Comparison of ENCODE assay signal across 26 mouse cellular contexts in the genomic region with DNA sequence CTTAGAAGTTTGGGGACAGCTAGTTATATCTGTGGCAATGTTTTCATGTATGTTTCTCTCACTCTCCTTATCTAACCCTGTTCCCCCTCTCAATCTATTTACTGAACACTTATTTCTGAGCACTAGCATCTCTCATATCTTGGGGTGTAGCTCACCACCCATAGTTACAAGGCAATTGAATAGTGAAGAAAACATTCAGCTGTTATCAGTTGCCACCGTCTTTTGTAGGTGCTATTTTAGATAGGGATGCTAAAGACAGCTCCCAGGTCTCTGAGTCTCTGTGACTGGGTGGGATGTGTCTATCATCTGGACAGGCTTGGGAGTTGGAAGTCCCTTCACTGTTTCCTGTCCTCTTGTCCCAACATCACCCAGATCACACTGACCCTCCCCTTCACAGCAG. TPM values are rescaled to one million over a fixed set of nuclear protein-coding genes. Genes with fewer than 3 reads are reported as not detected.
DNase-seq lines count a peak whose midpoint lies in the region; ATAC-seq and TF ChIP-seq lines count a peak whose summit lies in the region.
"Had no signal": no experiment of that assay in that cellular context is flagged by ENCODE, and none has a peak within 500 bp of the region (broad histone marks: within the 10 kb centered on the region; RNA-seq: fewer than 3 reads in every experiment).

No protein-coding gene starts in this region.

- 35% methylated on average over 1 of the region's 1 CpGs for WGBS in liver, embryonic 11.5 days
- WGBS in embryonic facial prominence, embryonic 10.5 days, result 86% methylated on average over 1 of the region's 1 CpGs
- 7% methylated on average over 1 of the region's 1 CpGs for WGBS in liver, embryonic 14.5 days (ENCODE audit: insufficient replicate concordance)

- no peak for DNase-seq in liver, embryonic 11.5 days (ENCODE audit: low spot score)
- no peak for DNase-seq in liver
- DNase-seq in embryonic facial prominence, embryonic 10.5 days (ENCODE audit: low spot score), result peak; percentile 2
- DNase-seq in liver, embryonic 14.5 days (ENCODE audit: low read depth in 3 of 3, low spot score in 3 of 3), result peak in 1 of 3 experiments; percentile 20
- no peak for DNase-seq in kidney, adult 9 months
- no peak for DNase-seq in neural tube, embryonic 10.5 days (ENCODE audit: extremely low spot score, low spot score)
- DNase-seq: adrenal gland, adult 2 months; adrenal gland, postnatal 14 days; cerebellum, adult 11-12 months; cerebellum, adult 8-10 months; cerebellum, postnatal 10 days; gastrocnemius, postnatal 10 days; gastrocnemius, postnatal 36 days; heart, postnatal 10 days; heart, postnatal 36 days had no signal

- no peaks in the 10 kb centered on the region for H3K36me3 ChIP-seq in liver, embryonic 11.5 days (ENCODE audit: control insufficient read depth, insufficient read depth, low read length)
- H3K36me3 ChIP-seq in embryonic facial prominence, embryonic 10.5 days (replicated peaks), result no peaks in the 10 kb centered on the region
- no peaks in the 10 kb centered on the region for H3K36me3 ChIP-seq in liver, embryonic 14.5 days (replicated peaks; ENCODE audit: control insufficient read depth, insufficient read depth, low read depth)
- H3K36me3 ChIP-seq: embryonic facial prominence, embryonic 12.5 days; embryonic facial prominence, embryonic 15.5 days; forebrain, embryonic 15.5 days; heart, embryonic 12.5 days; heart, embryonic 15.5 days; hindbrain, embryonic 10.5 days; hindbrain, embryonic 13.5 days had no signal

- H3K9ac ChIP-seq in liver, embryonic 11.5 days (ENCODE audit: low read depth, low read length), result no peak overlapping the region
- no peak overlapping the region for H3K9ac ChIP-seq in liver, embryonic 14.5 days (replicated peaks)
- H3K9ac ChIP-seq: embryonic facial prominence, embryonic 12.5 days; embryonic facial prominence, embryonic 15.5 days; forebrain, embryonic 15.5 days; heart, embryonic 12.5 days; heart, embryonic 15.5 days; hindbrain, embryonic 13.5 days had no signal

- TF ChIP-seq EP300 in liver, embryonic 14.5 days (IDR thresholded peaks at IDR 0.05; ENCODE audit: low read depth), result peak; percentile 41

- no peaks in the 10 kb centered on the region; the same call in 1 of the 2 replicates for H3K4me1 ChIP-seq in liver, embryonic 11.5 days (replicated peaks; ENCODE audit: control insufficient read depth, insufficient read depth, low read length)
- no peaks in the 10 kb centered on the region for H3K4me1 ChIP-seq in embryonic facial prominence, embryonic 10.5 days
- H3K4me1 ChIP-seq in liver, embryonic 14.5 days (replicated peaks; ENCODE audit: control insufficient read depth in 2 of 2, insufficient read depth in 2 of 2, low read length in 1 of 2), result peaks cover 4 to 15% of the 10 kb centered on the region in 2 experiments; a peak in 3 of 4 replicates
- H3K4me1 ChIP-seq: embryonic facial prominence, embryonic 12.5 days; embryonic facial prominence, embryonic 15.5 days; forebrain, embryonic 15.5 days; heart, embryonic 12.5 days; heart, embryonic 15.5 days; hindbrain, embryonic 10.5 days; hindbrain, embryonic 13.5 days had no signal

- H3K4me2 ChIP-seq in liver, embryonic 11.5 days, result no peak overlapping the region
- H3K4me2 ChIP-seq in liver, embryonic 14.5 days (ENCODE audit: low read depth), result no peak overlapping the region
- H3K4me2 ChIP-seq: embryonic facial prominence, embryonic 12.5 days; embryonic facial prominence, embryonic 15.5 days; forebrain, embryonic 15.5 days; heart, embryonic 12.5 days; heart, embryonic 15.5 days; hindbrain, embryonic 13.5 days had no signal

- H3K27me3 ChIP-seq in liver, embryonic 11.5 days (replicated peaks; ENCODE audit: control insufficient read depth, insufficient read depth, low read length), result no peaks in the 10 kb centered on the region
- no peaks in the 10 kb centered on the region for H3K27me3 ChIP-seq in embryonic facial prominence, embryonic 10.5 days (replicated peaks; ENCODE audit: low read depth, poor library complexity, severe bottlenecking)
- H3K27me3 ChIP-seq in liver, embryonic 14.5 days (ENCODE audit: control insufficient read depth, insufficient read depth, low read length), result no peaks in the 10 kb centered on the region
- H3K27me3 ChIP-seq: embryonic facial prominence, embryonic 12.5 days; embryonic facial prominence, embryonic 15.5 days; forebrain, embryonic 15.5 days; heart, embryonic 12.5 days; heart, embryonic 15.5 days; hindbrain, embryonic 13.5 days had no signal

- peak; percentile 79 for ATAC-seq in liver, embryonic 11.5 days (replicated peaks; ENCODE audit: low FRiP score)
- ATAC-seq in liver, embryonic 14.5 days (ENCODE audit: insufficient read depth), result peak; percentile 74
- ATAC-seq in megakaryocyte progenitor cell, adult 5-6 weeks (replicated peaks; ENCODE audit: poor library complexity), result peak; percentile 57
- no peak for ATAC-seq in frontal cortex, adult (ENCODE audit: low TSS enrichment)
- ATAC-seq: CD4-positive, CD25-positive, alpha-beta regulatory T cell, adult 4 months; forebrain, embryonic 15.5 days; hindbrain, embryonic 16.5 days had no signal

- H3K9me3 ChIP-seq in liver, embryonic 11.5 days (ENCODE audit: control insufficient read depth, low read length), result peaks cover 5% of the 10 kb centered on the region; the same call in 1 of the 2 replicates
- H3K9me3 ChIP-seq in embryonic facial prominence, embryonic 10.5 days, result 0 out of 2 replicates have a peak, but pooled peaks cover 5% of the 10 kb centered on the region
- H3K9me3 ChIP-seq in liver, embryonic 14.5 days (ENCODE audit: control insufficient read depth, low read length), result no peaks in the 10 kb centered on the region
- H3K9me3 ChIP-seq: embryonic facial prominence, embryonic 15.5 days; forebrain, embryonic 15.5 days had no signal

- no peak for TF ChIP-seq CTCF in liver, embryonic 14.5 days (IDR thresholded peaks at IDR 0.05; ENCODE audit: low read depth)

- H3K4me3 ChIP-seq in liver, embryonic 11.5 days (ENCODE audit: low read depth, low read length), result no peak overlapping the region
- no peak overlapping the region for H3K4me3 ChIP-seq in embryonic facial prominence, embryonic 10.5 days
- H3K4me3 ChIP-seq in liver, embryonic 14.5 days (ENCODE audit: insufficient read depth in 1 of 2, low read depth in 2 of 2, low read length in 2 of 2), result no peak overlapping the region
- H3K4me3 ChIP-seq: embryonic facial prominence, embryonic 12.5 days; embryonic facial prominence, embryonic 15.5 days; forebrain, embryonic 15.5 days; heart, embryonic 12.5 days; heart, embryonic 15.5 days; hindbrain, embryonic 10.5 days; hindbrain, embryonic 13.5 days had no signal

- no peak overlapping the region for H3K27ac ChIP-seq in liver, embryonic 11.5 days (ENCODE audit: low read depth, low read length)
- H3K27ac ChIP-seq in embryonic facial prominence, embryonic 10.5 days (replicated peaks), result no peak overlapping the region
- H3K27ac ChIP-seq in liver, embryonic 14.5 days, result no peak overlapping the region
- H3K27ac ChIP-seq: embryonic facial prominence, embryonic 12.5 days; embryonic facial prominence, embryonic 15.5 days; forebrain, embryonic 15.5 days; heart, embryonic 15.5 days; hindbrain, embryonic 10.5 days; hindbrain, embryonic 13.5 days had no signal

RNA-seq across cellular contexts. Expression of a gene that starts 25.3 kb away (rescaled TPM):
- 3.9 and 4.1 TPM in 2 replicates for polyA plus RNA-seq in liver, embryonic 11.5 days (2014; fragmentation: Nextera tagmentation; extraction: Ambion mirVana)
- polyA plus RNA-seq in embryonic facial prominence, embryonic 10.5 days (2016; fragmentation: Nextera tagmentation; extraction: Ambion mirVana), result 0.85 and 1.5 TPM in 2 replicates
- polyA plus RNA-seq in liver, embryonic 14.5 days (2012; rRNA removed), result 0.69 and 1.3 TPM in 2 replicates
- polyA plus RNA-seq in liver, embryonic 14.5 days (2014; fragmentation: Nextera tagmentation; extraction: Ambion mirVana), result 2.1 and 2.6 TPM in 2 replicates
- 2.1 and 4.4 TPM in 2 replicates for total RNA-seq in megakaryocyte progenitor cell, adult 5-6 weeks (2015)
- 3.8 and 5.6 TPM in 2 replicates for total RNA-seq in megakaryocyte progenitor cell, adult 5-6 weeks (2017)
